Mouse (Mus musculus) testis, postnatal 14 days (tissue): ENCODE results near the gene Gjc1.

Source experiments
- DNase-seq: peaks from one replicate; pipeline ENCODE4 v3.0.0; 2021; ENCODE audit warnings: low spot score

Gjc1 gene

DNA sequence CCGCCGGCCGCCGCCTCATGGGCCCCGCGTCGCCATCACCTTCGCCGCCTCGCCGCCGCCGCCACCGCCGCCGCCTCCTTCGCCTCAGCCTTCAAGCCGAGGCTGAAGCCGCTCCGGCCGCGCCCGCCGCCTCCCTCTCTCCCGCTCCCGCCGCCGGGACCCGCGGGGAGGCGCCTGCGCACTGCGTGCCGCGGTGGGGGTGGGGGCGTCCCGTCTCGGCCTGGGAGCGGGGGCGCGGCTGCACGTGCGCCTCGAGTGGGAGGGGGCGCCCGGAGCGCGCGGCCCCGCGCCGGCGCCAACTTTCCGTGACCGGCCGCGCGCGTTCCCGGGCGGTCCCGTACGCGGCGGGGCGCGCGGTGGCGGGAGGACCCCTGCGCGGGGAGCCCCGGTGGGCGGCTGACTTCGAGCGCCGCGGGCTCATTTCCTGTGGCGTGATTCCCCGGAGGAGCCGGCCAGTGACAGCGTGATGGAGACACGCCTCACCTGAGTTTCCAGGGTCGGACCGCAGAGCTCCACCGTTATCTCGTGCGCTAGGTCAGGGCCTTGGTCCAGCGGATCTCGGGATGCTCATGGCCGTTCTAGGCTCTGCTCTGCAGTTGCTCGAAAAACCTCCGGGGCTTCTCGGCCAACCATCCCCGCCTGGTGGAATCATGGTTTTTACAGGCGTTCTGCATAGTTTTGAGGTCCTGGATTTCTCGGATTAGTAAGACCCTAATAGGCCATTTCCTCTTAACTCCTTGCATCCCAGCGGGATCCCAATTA, at the start of gene Gjc1:
Gene Gjc1, minus strand, starts transcription at position 680 of the 762 bp plus-strand sequence.
- peak; percentile 87 for DNase-seq

DNA sequence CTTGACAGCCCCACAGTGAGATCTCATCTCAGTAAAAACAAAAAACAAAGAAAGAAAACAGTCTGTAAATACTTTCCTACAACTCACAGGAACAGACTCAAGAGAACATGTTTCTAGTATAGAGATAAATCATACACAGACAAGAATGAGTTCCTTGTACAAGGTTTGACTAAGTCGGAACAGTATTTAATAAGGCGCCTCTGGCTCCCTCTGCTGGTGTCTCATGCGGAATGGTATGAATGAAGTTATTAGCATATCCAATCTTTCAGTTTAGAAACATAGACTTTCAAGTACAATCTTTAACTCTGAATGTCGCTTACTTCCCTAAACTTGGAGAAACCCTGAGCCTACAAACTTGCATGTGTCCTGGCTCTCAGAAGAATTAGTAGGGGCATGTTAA, 44.8 kb upstream of the Gjc1 start:
- no peak for DNase-seq

- DNase-seq: no peak
These were observed 40.4 kb upstream of the Gjc1 start for GRCm38 (mm10) chr11:102859933-102860332.

- DNase-seq: no peak
These were observed 39.5 kb upstream of the Gjc1 start for GRCm38 (mm10) chr11:102858951-102859350.

- DNase-seq: no peak
These were observed 36.4 kb upstream of the Gjc1 start for GRCm38 (mm10) chr11:102855941-102856340.

DNA sequence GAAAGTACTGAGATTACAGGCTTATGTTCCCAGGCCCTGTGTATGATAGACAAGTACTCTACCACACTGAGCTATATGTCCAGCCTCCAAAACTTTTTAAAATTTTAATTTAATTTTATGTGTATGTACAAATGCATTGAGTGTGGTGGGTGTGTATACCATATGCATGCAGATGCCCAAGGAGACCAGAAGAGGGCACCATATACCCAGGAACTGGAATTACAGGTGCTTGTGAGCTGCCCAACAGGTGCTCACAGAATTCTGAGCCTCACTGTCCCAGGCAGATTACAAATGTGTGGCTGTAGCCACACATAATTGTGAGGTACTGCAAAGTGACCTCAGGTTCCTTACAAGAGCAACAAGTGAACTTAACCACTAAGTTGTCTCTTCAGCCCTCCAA, 34.3 kb upstream of the Gjc1 start:
- DNase-seq: no peak

- DNase-seq: no peak
These were observed 32.4 kb upstream of the Gjc1 start for GRCm38 (mm10) chr11:102851883-102852282.

DNA sequence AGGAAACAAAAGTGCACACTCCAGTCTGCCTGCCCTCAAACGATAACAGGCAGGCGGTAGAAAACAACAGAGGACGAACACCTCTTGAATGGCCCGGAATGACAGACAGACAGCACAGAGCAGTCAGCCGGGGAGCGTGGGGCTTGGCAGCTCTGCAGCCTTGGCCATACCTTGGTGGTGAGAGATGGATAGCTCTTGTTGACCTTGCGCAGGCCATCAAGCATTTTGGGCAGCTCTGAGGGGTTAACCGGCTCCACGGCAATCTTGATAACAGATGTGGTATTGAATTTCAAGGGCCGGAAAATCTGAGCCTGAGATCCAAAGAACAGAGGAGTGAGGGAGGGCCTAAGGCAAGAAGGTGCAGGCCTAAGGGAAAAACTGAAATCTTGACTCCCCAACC, 26.4 kb upstream of the Gjc1 start:
- DNase-seq: no peak

GRCm38 (mm10) chr11:102838616-102839150, 19.2 kb upstream of the Gjc1 start:
- no peak for DNase-seq

GRCm38 (mm10) chr11:102838126-102838525, 18.6 kb upstream of the Gjc1 start:
- no peak for DNase-seq

DNA sequence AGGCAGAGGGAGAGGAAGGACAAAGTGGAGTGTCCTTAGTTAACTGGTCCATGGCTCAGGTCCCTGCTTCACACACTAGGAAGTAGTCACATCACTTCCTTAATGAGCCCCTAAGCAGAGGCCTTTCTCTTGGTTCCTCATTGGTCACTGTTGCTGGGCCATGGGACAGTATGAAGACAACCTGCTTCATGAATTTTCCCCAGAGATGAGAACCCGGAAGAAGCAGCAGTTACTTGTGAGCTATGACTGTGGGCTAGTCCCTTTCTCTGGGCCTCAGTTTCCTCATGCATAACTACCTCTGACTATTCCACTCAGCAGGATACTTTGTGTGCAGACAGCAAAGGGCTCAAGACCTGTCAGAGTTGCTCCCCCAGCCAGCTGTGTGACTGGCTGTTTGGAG, 17.9 kb upstream of the Gjc1 start:
- no peak for DNase-seq

- DNase-seq: no peak
These were observed 16.6 kb upstream of the Gjc1 start for GRCm38 (mm10) chr11:102836146-102836545.

- DNase-seq: no peak
These were observed 16.0 kb upstream of the Gjc1 start, which contains the start of gene Higd1b for GRCm38 (mm10) chr11:102835549-102835948. Gene Higd1b, plus strand, starts transcription at chr11:102835849.

DNA sequence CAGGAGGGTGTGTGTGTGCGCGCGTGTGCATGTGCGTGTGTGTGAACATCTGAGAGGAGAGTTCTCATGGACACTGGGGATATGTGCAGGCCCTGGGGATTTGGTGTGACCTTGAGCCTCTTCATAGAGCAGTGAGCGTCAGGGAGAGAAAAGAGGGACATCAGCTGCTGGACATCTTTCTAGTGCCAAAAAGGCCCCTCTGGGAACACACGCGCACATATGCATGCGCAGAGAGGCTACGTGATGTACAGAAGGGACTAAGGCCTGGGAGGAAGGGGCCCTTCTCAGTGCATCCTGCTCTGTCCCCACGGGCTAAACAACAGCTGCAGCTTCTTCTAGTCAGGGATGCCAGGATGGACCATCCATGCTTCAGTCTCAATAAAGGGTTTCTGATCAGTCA, 14.7 kb upstream of the Gjc1 start:
- DNase-seq: no peak

DNA sequence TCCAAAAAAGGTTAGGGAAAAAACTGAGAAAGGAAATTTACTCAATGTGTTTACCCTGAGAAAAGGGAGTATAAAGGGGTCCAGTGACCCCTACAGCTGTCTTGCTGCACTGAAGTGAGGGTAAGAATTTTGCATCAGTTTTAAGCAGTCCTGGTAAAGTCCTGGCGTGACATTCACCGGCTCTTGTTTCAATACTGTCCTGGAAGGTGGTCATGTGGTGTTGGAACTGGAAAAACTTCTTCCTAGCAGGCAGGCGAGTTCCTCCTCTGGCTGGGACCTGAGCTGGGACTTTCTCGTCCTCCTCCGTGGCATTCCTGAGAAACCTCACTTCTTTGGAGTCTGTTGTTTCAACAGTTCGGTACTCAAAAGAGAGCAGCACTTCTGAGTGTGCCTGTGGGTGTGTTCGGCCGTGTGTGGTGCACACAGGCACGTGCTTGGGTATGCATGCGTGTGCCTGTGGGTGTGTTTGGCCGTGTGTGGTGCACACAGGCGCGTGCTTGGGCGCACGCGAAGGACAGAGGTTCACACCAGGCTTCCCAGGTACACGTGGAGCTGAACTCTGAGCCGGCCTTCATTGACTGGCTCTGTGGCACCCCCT, 13.3 kb upstream of the Gjc1 start:
- no peak for DNase-seq

- DNase-seq: no peak
These were observed 10.8 kb upstream of the Gjc1 start for GRCm38 (mm10) chr11:102830276-102830675.

DNA sequence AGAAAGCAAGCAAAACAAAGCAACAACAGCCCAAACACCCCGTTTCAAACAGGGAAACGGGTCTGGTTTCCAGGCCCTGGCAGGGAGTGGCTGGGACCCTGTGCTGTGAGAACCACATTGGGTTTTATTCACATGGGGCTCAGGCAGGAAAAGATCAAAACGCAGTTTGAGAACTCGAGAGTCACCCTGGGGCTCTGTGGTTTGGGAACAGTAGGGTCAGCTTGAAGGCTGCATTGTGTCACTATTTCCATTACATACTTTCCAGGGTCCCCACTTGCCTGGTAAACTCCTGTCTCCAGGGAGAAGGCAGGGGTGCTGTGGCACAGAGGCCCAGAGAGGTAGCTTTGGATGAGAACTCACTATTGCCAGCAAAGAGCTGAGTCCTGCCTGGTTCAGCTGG, 7.6 kb upstream of the Gjc1 start:
- no peak for DNase-seq

DNA sequence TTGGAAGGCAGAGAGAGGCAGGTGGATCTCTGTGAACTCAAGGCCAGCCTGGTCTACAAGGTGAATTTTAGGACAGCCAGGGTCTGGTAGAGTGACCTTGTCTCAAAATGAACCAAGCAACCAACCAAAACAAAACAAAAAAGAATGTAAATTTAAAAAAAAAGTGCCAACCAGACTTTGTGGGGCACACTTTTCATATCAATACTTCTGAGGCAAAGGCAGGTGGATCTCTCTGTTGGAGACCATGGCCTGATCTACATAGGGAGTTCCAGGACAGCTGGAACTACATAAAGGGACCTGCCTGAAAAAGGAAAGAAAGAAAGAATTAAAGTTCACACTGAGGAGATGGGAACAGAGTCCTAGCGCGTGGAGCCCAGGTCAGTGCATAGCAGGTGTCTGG, 7.0 kb upstream of the Gjc1 start:
- DNase-seq: no peak

DNA sequence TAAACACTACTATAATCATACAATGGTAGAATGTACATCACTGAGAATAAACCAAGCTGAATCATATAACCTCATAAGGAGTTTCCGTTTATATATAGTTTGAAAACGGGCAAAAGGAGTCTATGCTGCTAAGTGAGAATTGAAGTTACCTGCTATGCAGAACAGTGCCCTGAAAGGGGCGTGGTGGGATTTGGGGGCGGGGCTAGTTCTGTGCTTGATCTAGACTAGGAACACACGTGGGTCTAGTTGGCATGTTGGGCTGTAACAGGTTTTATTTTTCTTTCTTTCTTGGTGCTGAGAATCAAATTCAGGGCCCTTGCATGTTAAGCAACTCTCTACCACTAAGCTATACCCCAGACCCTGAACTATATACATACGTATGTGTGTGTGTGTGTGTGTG, 1.7 kb upstream of the Gjc1 start:
- DNase-seq: no peak

- no peak for DNase-seq
These were observed 932 bp upstream of the Gjc1 start for GRCm38 (mm10) chr11:102820432-102820831.

DNA sequence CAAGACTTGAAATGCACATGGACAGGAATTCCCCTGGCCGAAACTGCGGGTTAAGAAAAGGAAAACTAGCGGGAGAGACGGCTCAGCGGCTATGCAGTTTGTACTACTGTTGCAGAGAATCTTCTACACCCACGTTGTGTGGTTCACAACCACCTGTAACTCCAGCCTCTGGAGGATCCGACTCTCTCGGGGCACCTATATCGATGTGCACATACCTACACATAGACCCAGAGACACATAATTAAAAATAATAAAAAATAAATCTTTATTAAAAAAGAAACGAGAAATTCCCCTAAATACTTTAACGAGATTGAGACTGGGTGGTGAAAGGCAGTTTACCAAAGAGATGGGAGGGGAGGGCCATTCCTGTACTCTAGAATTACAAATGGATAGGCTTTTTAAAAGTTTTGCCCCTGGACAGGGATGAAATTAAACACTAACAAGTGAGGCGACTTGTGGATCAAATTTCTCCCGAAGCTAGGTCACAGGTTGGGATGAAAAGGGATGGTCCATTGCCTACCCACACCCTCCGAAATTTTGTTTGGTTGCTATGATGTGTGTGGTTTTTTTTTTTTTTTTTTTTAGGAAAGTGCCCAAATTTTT, 384 bp upstream of the Gjc1 start:
- no peak for DNase-seq

- peak; percentile 68 for DNase-seq
These were observed 1.1 kb downstream of the Gjc1 start for GRCm38 (mm10) chr11:102818121-102819020.
